Comparison of ENCODE assay signal across 8 mouse cellular contexts in genomic region chr5:123947041-123947761, GRCm38 (mm10). TPM values are rescaled to one million over a fixed set of nuclear protein-coding genes. Genes with fewer than 3 reads are reported as not detected.
DNase-seq lines count a peak whose midpoint lies in the region; ATAC-seq and TF ChIP-seq lines count a peak whose summit lies in the region.

No protein-coding gene starts in this region.

- WGBS in heart, postnatal 0 days = 52% methylated on average over 7 of the region's 7 CpGs
- 50% methylated on average over 7 of the region's 7 CpGs for WGBS in heart, embryonic 11.5 days (ENCODE audit: insufficient replicate concordance)

- no peak overlapping the region for H3K27ac ChIP-seq in heart, postnatal 0 days (ENCODE audit: low read depth)
- H3K27ac ChIP-seq in heart, embryonic 11.5 days (ENCODE audit: low read depth, low read length) = no peak overlapping the region

- H3K4me2 ChIP-seq in heart, postnatal 0 days (ENCODE audit: low read depth, low read length) = no peak overlapping the region
- no peak overlapping the region for H3K4me2 ChIP-seq in heart, embryonic 11.5 days

- peak; percentile 81 for TF ChIP-seq CTCF in heart, postnatal 0 days (IDR thresholded peaks at IDR 0.05; ENCODE audit: low read depth)

- no peak overlapping the region for H3K4me3 ChIP-seq in heart, postnatal 0 days (ENCODE audit: low read depth, low read length)
- no peak overlapping the region for H3K4me3 ChIP-seq in heart, embryonic 11.5 days (ENCODE audit: low read depth, low read length)

- no peaks in the 10 kb centered on the region for H3K27me3 ChIP-seq in heart, postnatal 0 days (ENCODE audit: control insufficient read depth, insufficient read depth, low read length)
- no peaks in the 10 kb centered on the region for H3K27me3 ChIP-seq in heart, embryonic 11.5 days (ENCODE audit: control insufficient read depth, insufficient read depth, low read length)

- no peaks in the 10 kb centered on the region for H3K4me1 ChIP-seq in heart, postnatal 0 days (ENCODE audit: control insufficient read depth, insufficient read depth)
- no peaks in the 10 kb centered on the region for H3K4me1 ChIP-seq in heart, embryonic 11.5 days (ENCODE audit: control insufficient read depth, insufficient read depth, low read length)

- no peaks in the 10 kb centered on the region for H3K36me3 ChIP-seq in heart, postnatal 0 days (replicated peaks; ENCODE audit: control insufficient read depth, insufficient read depth, low read length)
- H3K36me3 ChIP-seq in heart, embryonic 11.5 days (ENCODE audit: control insufficient read depth, insufficient read depth, low read length) = no peaks in the 10 kb centered on the region

- H3K9me3 ChIP-seq in heart, postnatal 0 days (replicated peaks; ENCODE audit: control insufficient read depth, low read length) = no peaks in the 10 kb centered on the region
- no peaks in the 10 kb centered on the region for H3K9me3 ChIP-seq in heart, embryonic 11.5 days (replicated peaks; ENCODE audit: control insufficient read depth, low read length)

- peak; percentile 78 for DNase-seq in heart, postnatal 0 days (ENCODE audit: low spot score)
- peak; percentile 43 for DNase-seq in thymus, postnatal 14 days
- DNase-seq in thymus, postnatal 36 days = no peak
- peak; percentile 83 for DNase-seq in naive thymus-derived CD4-positive, alpha-beta T cell, adult 2 months (ENCODE audit: low read depth)
- no peak for DNase-seq in adrenal gland, adult 2 months
- DNase-seq in frontal cortex, postnatal 14 days (ENCODE audit: low spot score in 2 of 2) = no peak

- no peak overlapping the region for H3K9ac ChIP-seq in heart, postnatal 0 days (replicated peaks; ENCODE audit: low read depth, low read length)
- no peak overlapping the region for H3K9ac ChIP-seq in heart, embryonic 11.5 days (ENCODE audit: low read depth, low read length)

- ATAC-seq in heart, postnatal 0 days (ENCODE audit: insufficient read depth, low read depth) = no peak
- no peak for ATAC-seq in heart, embryonic 11.5 days (replicated peaks; ENCODE audit: insufficient number of reproducible peaks, low FRiP score, low TSS enrichment)
- ATAC-seq in erythroblast, adult 5-6 weeks (replicated peaks; ENCODE audit: low FRiP score, poor library complexity, severe bottlenecking) = peak; percentile 54; the same call in 1 of the 2 replicates

- no peak for TF ChIP-seq EP300 in heart, postnatal 0 days (IDR thresholded peaks at IDR 0.05; ENCODE audit: low read depth)

RNA-seq across cellular contexts. Expression of gene Ccdc62, which starts 16.7 kb away (rescaled TPM):
- 2.0 and 11.5 TPM in 2 replicates for total RNA-seq in heart, postnatal 0 days (2014; rRNA removed; ENCODE audit: low replicate concordance)
- polyA plus RNA-seq in heart, postnatal 0 days (2015; fragmentation: Nextera tagmentation; extraction: Ambion mirVana) = 5.8 and 7.0 TPM in 2 replicates
- 6.0 and 6.4 TPM in 2 replicates for polyA plus RNA-seq in heart, embryonic 11.5 days (2014; fragmentation: Nextera tagmentation; extraction: Ambion mirVana)
- 0.19 TPM in 1 of 2 replicates, not detected in the other for total RNA-seq in erythroblast, adult 5-6 weeks (2015; ENCODE audit: low replicate concordance)
- total RNA-seq in erythroblast, adult 5-6 weeks (2017; ENCODE audit: low replicate concordance) = 0.60 and 4.5 TPM in 2 replicates
- 1 to 10 TPM; 2.4 to 5.7 TPM for total RNA-seq in adrenal gland, adult 2 months (2021)
- 2.4 and 3.2 TPM in 2 replicates for polyA plus RNA-seq in adrenal gland, adult 2 months (2012; rRNA removed)

RNA-seq across cellular contexts. Expression of gene Gm43518, which starts 20.0 kb away (rescaled TPM):
- not detected in 2 replicates for total RNA-seq in heart, postnatal 0 days (2014; rRNA removed; ENCODE audit: low replicate concordance)
- 1.6 and 1.8 TPM in 2 replicates for polyA plus RNA-seq in heart, postnatal 0 days (2015; fragmentation: Nextera tagmentation; extraction: Ambion mirVana)
- 0.93 and 1.2 TPM in 2 replicates for polyA plus RNA-seq in heart, embryonic 11.5 days (2014; fragmentation: Nextera tagmentation; extraction: Ambion mirVana)
- not detected in 2 replicates for total RNA-seq in erythroblast, adult 5-6 weeks (2015; ENCODE audit: low replicate concordance)
- not detected in 2 replicates for total RNA-seq in erythroblast, adult 5-6 weeks (2017; ENCODE audit: low replicate concordance)
- 1 to 10 TPM; 1.9 to 2.0 TPM for total RNA-seq in adrenal gland, adult 2 months (2021)
- polyA plus RNA-seq in adrenal gland, adult 2 months (2012; rRNA removed) = not detected in 2 replicates

RNA-seq across cellular contexts. Expression of gene Hip1r, which starts 26.2 kb away (rescaled TPM):
- 16.3 and 29.2 TPM in 2 replicates for total RNA-seq in heart, postnatal 0 days (2014; rRNA removed; ENCODE audit: low replicate concordance)
- polyA plus RNA-seq in heart, postnatal 0 days (2015; fragmentation: Nextera tagmentation; extraction: Ambion mirVana) = 9.3 and 11.9 TPM in 2 replicates
- 2.7 and 2.9 TPM in 2 replicates for polyA plus RNA-seq in heart, embryonic 11.5 days (2014; fragmentation: Nextera tagmentation; extraction: Ambion mirVana)
- total RNA-seq in erythroblast, adult 5-6 weeks (2015; ENCODE audit: low replicate concordance) = 1.9 and 5.2 TPM in 2 replicates
- 4.9 and 10.3 TPM in 2 replicates for total RNA-seq in erythroblast, adult 5-6 weeks (2017; ENCODE audit: low replicate concordance)
- 10 to 100 TPM; 16.4 to 19.3 TPM for total RNA-seq in adrenal gland, adult 2 months (2021)
- polyA plus RNA-seq in adrenal gland, adult 2 months (2012; rRNA removed) = 6.5 and 10.4 TPM in 2 replicates

RNA-seq across cellular contexts. Expression of gene Denr, which starts 40.2 kb away (rescaled TPM):
- 5.4 and 5.9 TPM in 2 replicates for total RNA-seq in heart, postnatal 0 days (2014; rRNA removed; ENCODE audit: low replicate concordance)
- 110 and 112 TPM in 2 replicates for polyA plus RNA-seq in heart, postnatal 0 days (2015; fragmentation: Nextera tagmentation; extraction: Ambion mirVana)
- 104 and 110 TPM in 2 replicates for polyA plus RNA-seq in heart, embryonic 11.5 days (2014; fragmentation: Nextera tagmentation; extraction: Ambion mirVana)
- 7.1 and 10.0 TPM in 2 replicates for total RNA-seq in erythroblast, adult 5-6 weeks (2015; ENCODE audit: low replicate concordance)
- total RNA-seq in erythroblast, adult 5-6 weeks (2017; ENCODE audit: low replicate concordance) = 11.2 and 13.9 TPM in 2 replicates
- 10 to 100 TPM; 80.5 to 93.0 TPM for total RNA-seq in adrenal gland, adult 2 months (2021)
- 7.8 and 10.7 TPM in 2 replicates for polyA plus RNA-seq in adrenal gland, adult 2 months (2012; rRNA removed)

Comparison
In these comparisons a context has a peak if more than half of its experiments do, and no peak if none do; other contexts are left out.
1. DNase-seq: peak in heart, postnatal 0 days (single experiment), thymus, postnatal 14 days (single experiment) and naive thymus-derived CD4-positive, alpha-beta T cell, adult 2 months (single experiment); none in thymus, postnatal 36 days (0 of 2), adrenal gland, adult 2 months (single experiment) and frontal cortex, postnatal 14 days (0 of 2).